Mouse (Mus musculus): ENCODE data around the gene Ndufa6.
A peak's percentile ranks its signal among the peaks of the same experiment; 100 is the strongest.

GRCm38 (mm10) chr15:82341675-82342542 is 12.2 kb downstream of the Ndufa6 start:
- TF ChIP-seq CTCF (IDR thresholded peaks at IDR 0.05; ENCODE audit: low read depth, low read length) (no peak), POLR2AphosphoS5 (IDR thresholded peaks at IDR 0.05; ENCODE audit: insufficient replicate concordance, low read depth, low read length) (no peak; the same call in 1 of the 2 replicates), TAL1 (conservative IDR thresholded peaks at IDR 0.05; ENCODE audit: low read depth, low read length) (peak; percentile 100)
